Mouse (Mus musculus) kidney, embryonic 14.5 days (tissue): Measurements from ENCODE around the gene Med23. TPM values are rescaled to one million over a fixed set of nuclear protein-coding genes. Genes with fewer than 3 reads are reported as not detected.
A peak's percentile ranks its signal among the peaks of the same experiment; 100 is the strongest.

ENCODE experiments used
- ATAC-seq: fragments of 200-750 bp; cut with Nextera tagmentation; 2 replicates; pipeline ENCODE4 v1.8.0; 2017; ENCODE audit warnings: moderate number of reproducible peaks, mild to moderate bottlenecking, moderate TSS enrichment, moderate library complexity; ENCODE audit not compliant: low FRiP score, low TSS enrichment
- H3K27ac ChIP-seq: fragments of 300-500 bp; sonication (generic); 2 replicates; pipeline ENCODE4 v1.5.1; 2014; ENCODE audit warnings: low read depth, mild to moderate bottlenecking, low read length, moderate library complexity, mixed read lengths
- H3K27me3 ChIP-seq: fragments of 300-500 bp; sonication (generic); 2 replicates; pipeline ENCODE4 v1.6.1; 2014; ENCODE audit warnings: mild to moderate bottlenecking, low read length; ENCODE audit not compliant: control insufficient read depth, insufficient read depth
- H3K36me3 ChIP-seq: fragments of 300-500 bp; sonication (generic); 2 replicates; pipeline ENCODE4 v1.6.1; 2014; ENCODE audit warnings: low read length, mixed read lengths; ENCODE audit not compliant: control insufficient read depth, insufficient read depth
- H3K4me1 ChIP-seq: fragments of 300-500 bp; sonication (generic); 2 replicates; pipeline ENCODE4 v1.6.1; 2014; ENCODE audit warnings: low read length, mixed read lengths; ENCODE audit not compliant: control insufficient read depth, insufficient read depth
- H3K4me2 ChIP-seq: fragments of 300-500 bp; sonication (generic); replicated peaks from 2 replicates; pipeline ENCODE4 v1.6.1; 2014; ENCODE audit warnings: low read depth, mild to moderate bottlenecking, low read length
- H3K4me3 ChIP-seq: fragments of 300-500 bp; sonication (generic); 2 replicates; pipeline ENCODE4 v1.5.1; 2014; ENCODE audit warnings: mild to moderate bottlenecking, low read length
- H3K9ac ChIP-seq: fragments of 300-500 bp; sonication (generic); 2 replicates; pipeline ENCODE4 v1.6.1; 2014; ENCODE audit warnings: low read depth, mild to moderate bottlenecking, low read length, moderate library complexity
- H3K9me3 ChIP-seq: fragments of 300-500 bp; sonication (generic); 2 replicates; pipeline ENCODE4 v1.6.1; 2016; ENCODE audit warnings: low read length; ENCODE audit not compliant: control insufficient read depth
- WGBS: fragments of 180-500 bp; shearing (Covaris S2); extraction: QIAGEN DNeasy Blood & Tissue Kit; methylation state at CpG from one replicate; pipeline ENCODE4 v1.1.7; 2014; 5-methylcytosine and 5-hydroxymethylcytosine counted together
- polyA plus RNA-seq: library from polyadenylated mRNA; unstranded; fragments of >200 nt; fragmentation: Nextera tagmentation; extraction: Ambion mirVana; gene quantifications from 2 replicates; pipeline ENCODE4 v1.2.1, GENCODE M21; 2014

Gene Med23
- polyA plus RNA-seq, 1 experiment from 2014 or later: 28.7 TPM

DNA sequence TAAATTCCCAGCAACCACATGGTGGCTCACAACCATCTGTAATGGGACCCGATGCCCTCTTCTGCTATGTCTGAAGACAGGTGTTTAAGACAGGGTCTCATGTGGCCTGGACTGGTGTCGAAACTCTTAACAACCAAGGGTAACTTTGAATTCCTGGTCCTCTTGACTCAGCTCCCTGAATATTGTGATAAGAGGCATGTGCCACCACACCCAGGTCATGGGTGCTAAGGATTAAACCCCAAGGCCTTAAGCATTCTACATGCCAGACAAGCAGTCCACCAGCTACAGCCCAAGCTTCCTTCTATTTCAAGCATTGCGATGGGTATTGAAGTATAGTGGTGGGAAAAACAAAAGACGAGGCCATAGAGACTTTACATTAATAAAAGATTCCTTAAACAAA is 41.6 kb upstream of the Med23 start:
- 91% methylated on average over 4 of the region's 4 CpGs for WGBS
- Histone ChIP-seq H3K27ac (no peak overlapping the region), H3K9ac (no peak overlapping the region), H3K4me1 (no peaks in the 10 kb centered on the region), H3K27me3 (no peaks in the 10 kb centered on the region), H3K4me3 (no peak overlapping the region), H3K36me3 (no peaks in the 10 kb centered on the region), H3K9me3 (no peaks in the 10 kb centered on the region), H3K4me2 (no peak overlapping the region)
- no peak for ATAC-seq

DNA sequence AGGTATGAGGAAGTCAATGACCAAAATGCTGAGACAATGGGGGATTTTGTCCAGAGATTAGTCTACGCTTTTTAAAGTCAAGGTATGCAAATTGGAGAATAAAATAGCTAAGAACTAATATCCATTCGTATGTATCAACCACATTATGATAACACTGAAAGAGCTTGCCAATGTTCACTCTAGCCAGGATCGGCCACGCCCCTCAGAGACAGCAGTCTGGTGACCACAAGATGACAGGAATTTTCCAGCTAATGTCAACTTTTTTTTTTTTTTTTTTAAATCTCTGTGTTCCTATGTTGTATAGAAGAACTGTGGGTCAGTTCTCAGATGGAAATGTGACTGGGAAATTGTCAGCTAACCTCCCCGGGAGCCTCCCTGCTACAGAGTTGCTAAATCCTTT is 39.3 kb upstream of the Med23 start:
- H3K4me1 ChIP-seq: peaks cover 8% of the 10 kb centered on the region; the same call in 1 of the 2 replicates
- no peak for ATAC-seq
- H3K9ac ChIP-seq: no peak overlapping the region
- no peaks in the 10 kb centered on the region for H3K9me3 ChIP-seq
- no peak overlapping the region for H3K27ac ChIP-seq
- no peak overlapping the region for H3K4me2 ChIP-seq
- no peak overlapping the region for H3K4me3 ChIP-seq
- no peaks in the 10 kb centered on the region for H3K27me3 ChIP-seq
- WGBS: 85% methylated on average over 5 of the region's 5 CpGs
- no peaks in the 10 kb centered on the region for H3K36me3 ChIP-seq

DNA sequence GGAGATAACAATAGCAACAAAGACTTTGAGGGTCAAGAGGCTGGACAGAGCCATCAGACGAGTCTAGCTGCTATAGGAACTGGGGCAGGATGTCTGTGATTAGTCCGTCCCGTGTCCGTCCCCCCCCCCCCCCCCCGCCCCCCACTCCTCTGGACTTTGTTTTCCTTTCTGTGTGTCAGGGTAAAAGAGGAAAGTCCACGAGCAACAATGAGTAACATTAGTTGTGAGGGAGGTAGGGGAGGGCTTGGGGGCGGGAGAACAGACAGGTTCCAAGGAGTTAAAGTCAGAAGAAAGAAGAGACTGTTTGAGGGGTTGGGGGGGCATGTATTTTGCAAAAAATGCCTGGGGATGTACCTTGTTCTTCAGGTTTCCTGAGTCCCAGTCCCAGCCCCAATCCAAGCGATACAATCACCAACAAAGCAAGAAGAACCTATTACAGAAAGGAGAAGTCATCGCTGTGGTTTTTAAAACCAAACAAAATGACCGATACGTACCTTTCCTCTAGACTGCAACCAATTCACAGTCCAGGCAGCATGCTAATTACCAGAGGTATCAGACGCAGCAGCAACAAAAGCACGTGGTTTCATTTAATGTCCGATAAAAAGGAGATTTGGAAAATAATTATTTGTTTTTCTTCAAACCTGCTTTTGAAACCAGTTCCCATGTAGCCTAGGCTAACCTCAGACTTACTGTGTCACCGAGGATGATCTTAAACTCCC is 38.2 kb upstream of the Med23 start:
- WGBS: 65% methylated on average over 15 of the region's 15 CpGs
- H3K9ac ChIP-seq: no peak overlapping the region
- H3K27me3 ChIP-seq: no peaks in the 10 kb centered on the region
- no peaks in the 10 kb centered on the region for H3K9me3 ChIP-seq
- no peak overlapping the region for H3K4me2 ChIP-seq
- H3K4me1 ChIP-seq: peaks cover 8% of the 10 kb centered on the region; the same call in 1 of the 2 replicates
- no peaks in the 10 kb centered on the region for H3K36me3 ChIP-seq
- H3K27ac ChIP-seq: no peak overlapping the region
- no peak for ATAC-seq
- H3K4me3 ChIP-seq: no peak overlapping the region

DNA sequence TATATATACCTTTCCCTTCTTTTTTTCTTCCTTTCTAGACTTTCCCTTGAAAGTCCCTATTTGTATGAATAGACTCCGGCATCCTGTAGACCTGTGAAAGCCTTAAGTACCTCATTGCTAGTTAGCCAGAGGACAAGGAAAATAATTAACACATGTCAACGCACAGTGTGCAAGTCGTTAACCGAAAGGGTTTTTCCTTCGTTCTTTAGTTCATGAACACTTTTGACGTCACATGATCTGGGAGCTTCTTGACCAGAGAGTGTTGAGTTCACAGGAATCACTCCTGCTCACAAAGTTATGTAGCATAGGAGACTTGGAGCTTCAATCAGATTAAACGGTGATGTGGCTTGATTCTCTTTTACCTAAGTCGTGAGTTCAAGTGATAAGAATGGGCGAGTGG is 37.5 kb upstream of the Med23 start:
- H3K9ac ChIP-seq: no peak overlapping the region

DNA sequence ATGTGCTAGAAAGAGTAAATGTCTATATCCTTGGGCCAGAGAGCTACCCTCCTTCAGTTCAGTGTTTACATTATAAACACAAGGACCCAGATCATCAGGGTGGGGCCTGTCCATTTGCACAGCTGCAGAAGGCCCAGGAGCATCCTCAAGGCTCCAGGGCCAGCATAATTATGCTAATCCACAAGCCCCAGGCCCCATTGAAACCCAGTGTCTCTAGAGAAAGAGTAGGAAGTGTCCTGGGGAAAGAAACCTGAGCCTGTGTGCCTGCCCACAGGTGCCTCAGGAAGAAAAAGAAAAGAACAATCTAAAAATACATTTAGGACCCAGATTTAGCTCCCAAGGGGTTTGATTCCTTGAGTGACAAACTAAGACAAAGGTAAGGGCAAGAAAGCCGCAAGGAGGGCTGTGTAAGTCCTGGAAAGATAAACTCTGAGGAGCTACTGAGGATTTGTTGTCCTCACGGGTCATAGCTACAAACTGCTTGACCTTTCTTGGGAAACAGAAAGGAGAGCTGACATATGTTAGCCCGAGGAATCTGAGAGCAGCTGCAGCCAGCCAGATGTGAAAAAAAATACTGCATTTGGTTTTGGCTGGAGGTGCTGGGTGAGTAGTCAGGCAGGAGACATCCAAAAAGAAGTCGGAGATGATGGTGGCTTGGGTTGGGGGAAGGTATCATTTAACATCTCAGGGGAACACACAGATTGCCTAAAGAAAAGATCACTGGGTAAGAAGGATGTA is 35.0 kb upstream of the Med23 start:
- peak overlapping the region; percentile 0; the same call in 1 of the 2 replicates for H3K4me3 ChIP-seq
- H3K4me1 ChIP-seq: peaks cover 8% of the 10 kb centered on the region; the same call in 1 of the 2 replicates
- peak overlapping the region; percentile 24 for H3K4me2 ChIP-seq
- no peaks in the 10 kb centered on the region for H3K27me3 ChIP-seq
- H3K27ac ChIP-seq: no peak overlapping the region; the same call in 1 of the 2 replicates
- H3K9ac ChIP-seq: no peak overlapping the region
- ATAC-seq: peak; percentile 43; the same call in 1 of the 2 replicates
- no peaks in the 10 kb centered on the region for H3K36me3 ChIP-seq
- H3K9me3 ChIP-seq: no peaks in the 10 kb centered on the region
- 3% methylated on average over 4 of the region's 4 CpGs for WGBS

More for the DNA sequence above, 37.5 kb upstream of the Med23 start:
- Histone ChIP-seq H3K27ac (no peak overlapping the region), H3K4me3 (no peak overlapping the region), H3K36me3 (no peaks in the 10 kb centered on the region), H3K4me2 (no peak overlapping the region), H3K9me3 (no peaks in the 10 kb centered on the region), H3K27me3 (no peaks in the 10 kb centered on the region), H3K4me1 (peaks cover 8% of the 10 kb centered on the region; the same call in 1 of the 2 replicates)
- WGBS: 87% methylated on average over 9 of the region's 9 CpGs
- no peak for ATAC-seq

DNA sequence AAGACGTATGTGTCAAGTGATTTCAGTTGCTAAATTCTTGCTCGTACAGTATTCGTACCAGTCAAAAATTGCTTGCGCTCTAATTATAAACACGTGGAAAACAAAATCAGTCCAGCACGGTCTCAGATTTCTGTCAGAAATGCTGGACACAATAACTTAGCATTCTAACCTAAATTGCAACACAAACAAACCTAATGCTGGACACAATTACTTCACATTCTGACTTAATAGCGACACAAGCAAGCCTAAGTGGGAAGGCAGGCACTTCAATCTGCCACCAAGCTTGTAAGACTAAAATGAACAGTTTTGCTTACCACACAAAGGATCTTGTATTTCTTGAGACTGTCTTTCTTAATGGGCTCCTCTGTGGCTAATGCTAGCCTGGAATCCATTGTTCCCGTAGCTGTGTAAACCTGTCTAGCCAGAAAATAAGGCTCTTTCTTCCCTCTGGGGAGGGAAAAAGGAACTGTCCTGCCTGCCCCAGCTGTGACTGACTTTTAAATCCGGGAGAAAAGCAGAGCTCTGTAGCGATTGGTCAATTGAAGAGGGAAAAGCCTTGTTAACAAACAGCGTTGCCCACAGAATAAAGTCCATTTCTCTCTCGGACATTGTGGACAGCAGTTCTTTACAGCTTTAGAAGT is 34.0 kb upstream of the Med23 start:
- Histone ChIP-seq H3K27me3 (no peaks in the 10 kb centered on the region), H3K9ac (no peak overlapping the region), H3K4me3 (peak overlapping the region; percentile 0; the same call in 1 of the 2 replicates), H3K27ac (no peak overlapping the region), H3K36me3 (no peaks in the 10 kb centered on the region), H3K4me1 (peaks cover 8% of the 10 kb centered on the region; the same call in 1 of the 2 replicates), H3K4me2 (peak overlapping the region; percentile 24), H3K9me3 (no peaks in the 10 kb centered on the region)
- WGBS: 30% methylated on average over 12 of the region's 12 CpGs
- ATAC-seq: no peak

DNA sequence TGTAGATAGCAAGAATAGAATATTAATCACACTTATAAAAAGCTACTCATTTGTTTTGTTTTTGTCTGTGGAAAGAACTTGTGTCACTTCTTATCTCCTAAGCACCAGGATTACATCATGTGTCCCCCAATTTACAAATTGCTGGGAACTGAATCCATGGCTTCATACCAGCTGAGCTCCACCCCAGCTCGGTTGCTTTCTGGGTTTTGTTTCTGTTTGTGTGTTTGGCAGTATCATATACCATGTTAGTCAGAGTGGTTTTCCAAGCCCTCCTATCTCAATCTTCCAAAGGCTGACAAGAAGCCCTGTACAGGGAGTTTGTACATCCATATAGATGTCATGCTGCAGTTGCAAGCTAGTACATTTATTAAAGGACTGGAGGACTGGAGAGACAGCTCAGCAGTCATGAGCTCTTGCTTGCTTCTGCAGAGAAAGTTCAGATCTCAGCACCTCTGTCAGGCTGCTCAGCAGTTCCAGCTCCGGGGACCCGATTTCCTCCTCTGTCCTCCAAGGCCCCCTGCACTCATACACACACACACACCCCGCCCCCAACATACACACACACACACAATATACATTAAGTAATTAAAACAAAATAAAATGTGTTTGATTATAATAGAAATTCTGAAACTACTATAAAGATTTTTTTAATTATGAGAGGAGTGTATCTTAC is 33.3 kb upstream of the Med23 start:
- H3K27ac ChIP-seq: no peak overlapping the region
- whole genome bisulfite sequencing: 60% methylated on average over 4 of the region's 4 CpGs

DNA sequence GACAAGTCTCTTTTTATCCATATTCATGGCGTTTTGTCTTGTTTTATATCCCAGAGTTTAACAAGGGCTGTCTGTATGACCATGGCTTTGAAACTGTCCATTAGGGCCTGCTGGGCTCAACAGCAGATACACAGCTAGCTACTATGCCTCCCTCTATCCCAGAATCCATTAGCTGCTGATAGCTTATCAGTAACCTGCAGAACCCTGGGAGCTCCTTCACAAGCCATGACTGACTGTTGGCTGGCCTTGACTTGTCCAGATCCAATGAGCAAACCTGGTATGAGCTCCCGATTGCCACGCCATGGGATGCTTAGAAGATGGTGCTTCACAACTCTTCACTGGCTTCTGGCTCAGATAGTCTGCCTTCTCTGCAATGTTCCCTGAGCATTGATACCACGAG is 29.0 kb upstream of the Med23 start:
- Histone ChIP-seq H3K4me3 (no peak overlapping the region), H3K4me2 (no peak overlapping the region)
- 91% methylated on average over 4 of the region's 4 CpGs for WGBS

More for the DNA sequence above, 33.3 kb upstream of the Med23 start:
- Histone ChIP-seq H3K27me3 (no peaks in the 10 kb centered on the region), H3K9ac (no peak overlapping the region), H3K4me1 (peaks cover 8% of the 10 kb centered on the region; the same call in 1 of the 2 replicates), H3K4me2 (0 out of 2 replicates have a peak overlapping the region, but pooled peaks have one; percentile 24), H3K36me3 (no peaks in the 10 kb centered on the region), H3K9me3 (no peaks in the 10 kb centered on the region), H3K4me3 (no peak overlapping the region)
- no peak for ATAC-seq

More for the DNA sequence above, 29.0 kb upstream of the Med23 start:
- Histone ChIP-seq H3K9ac (no peak overlapping the region), H3K27ac (no peak overlapping the region), H3K4me1 (no peaks in the 10 kb centered on the region), H3K27me3 (no peaks in the 10 kb centered on the region), H3K9me3 (no peaks in the 10 kb centered on the region), H3K36me3 (no peaks in the 10 kb centered on the region)
- ATAC-seq: no peak
